Mouse (Mus musculus) E14TG2a.4 (cell line): ENCODE measurements around the gene Clstn1.

Experiments
- CTCF ChIP-seq: conservative IDR thresholded peaks from 2 replicates; pipeline ENCODE4 v1.5.1; 2014; ENCODE audit warnings: low read length
- NANOG ChIP-seq: IDR thresholded peaks from 2 replicates; pipeline ENCODE4 v1.6.1; 2014; ENCODE audit warnings: borderline replicate concordance, low read length, mixed read lengths
- POU5F1 ChIP-seq: IDR thresholded peaks from 2 replicates; pipeline ENCODE4 v1.6.1; 2014; ENCODE audit warnings: low read length, borderline replicate concordance

- TF ChIP-seq CTCF (no peak), NANOG (no peak), POU5F1 (no peak)
Measured at GRCm38 (mm10) chr4:149569781-149570497, 16.3 kb upstream of the Clstn1 start.
